Mouse (Mus musculus) limb, embryonic 14.5 days (tissue): Measurements from ENCODE around the gene I830077J02Rik. TPM values are rescaled to one million over a fixed set of nuclear protein-coding genes. Genes with fewer than 3 reads are reported as not detected.
"Not testable (repeated sequence)": the region's sequence is repeated elsewhere in the genome, so short reads cannot be mapped to it uniquely, and the experiment has no call there.

ENCODE experiments used
- ATAC-seq: fragments of 200-750 bp; cut with Nextera tagmentation; 2 replicates; pipeline ENCODE4 v1.8.0; 2017; ENCODE audit warnings: low read depth, moderate number of reproducible peaks, moderate TSS enrichment; ENCODE audit not compliant: low FRiP score
- DNase-seq: peaks from one replicate; pipeline ENCODE4 v3.0.0-alpha.2; 2015; ENCODE audit warnings: low spot score
- H3K27ac ChIP-seq: fragments of 300-500 bp; sonication (generic); replicated peaks from 2 replicates; pipeline ENCODE4 v1.5.1; 2014; ENCODE audit warnings: low read depth, mild to moderate bottlenecking, low read length, moderate library complexity, mixed read lengths
- H3K27me3 ChIP-seq: fragments of 300-500 bp; sonication (generic); 2 replicates; pipeline ENCODE4 v1.6.1; 2014; ENCODE audit warnings: low read length, mixed read lengths; ENCODE audit not compliant: control insufficient read depth, insufficient read depth
- H3K36me3 ChIP-seq: fragments of 300-500 bp; sonication (generic); 2 replicates; pipeline ENCODE4 v1.6.1; 2014; ENCODE audit warnings: mild to moderate bottlenecking, low read length, moderate library complexity, mixed read lengths; ENCODE audit not compliant: control insufficient read depth, insufficient read depth
- H3K4me1 ChIP-seq: fragments of 300-500 bp; sonication (generic); 2 replicates; pipeline ENCODE4 v1.6.1; 2014; ENCODE audit warnings: antibody characterized with exemption, low read length, mixed read lengths; ENCODE audit not compliant: control insufficient read depth, insufficient read depth
- H3K4me2 ChIP-seq: fragments of 300-500 bp; sonication (generic); replicated peaks from 2 replicates; pipeline ENCODE4 v1.6.1; 2014; ENCODE audit warnings: low read depth, mild to moderate bottlenecking, low read length, moderate library complexity; ENCODE audit not compliant: severe bottlenecking
- H3K4me3 ChIP-seq: fragments of 300-500 bp; sonication (generic); replicated peaks from 2 replicates; pipeline ENCODE4 v1.5.1; 2014; ENCODE audit warnings: low read length
- H3K9ac ChIP-seq: fragments of 300-500 bp; sonication (generic); 2 replicates; pipeline ENCODE4 v1.6.1; 2014; ENCODE audit warnings: mild to moderate bottlenecking, low read depth, low read length, moderate library complexity; ENCODE audit not compliant: severe bottlenecking
- H3K9me3 ChIP-seq: fragments of 300-500 bp; sonication (generic); 2 replicates; pipeline ENCODE4 v1.6.1; 2016; ENCODE audit warnings: low read length; ENCODE audit not compliant: control insufficient read depth
- POLR2A ChIP-seq: fragments of 200-500 bp; IDR thresholded peaks from 2 replicates; pipeline ENCODE4 v1.8.0; 2012; ENCODE audit warnings: inconsistent platforms, mild to moderate bottlenecking, moderate library complexity, borderline replicate concordance; ENCODE audit not compliant: insufficient read depth, insufficient read length; ENCODE audit errors: extremely low read depth
- WGBS: fragments of 180-500 bp; shearing (Covaris S2); extraction: QIAGEN DNeasy Blood & Tissue Kit; methylation state at CpG from one replicate; pipeline ENCODE4 v1.1.7; 2014; 5-methylcytosine and 5-hydroxymethylcytosine counted together
- polyA plus RNA-seq, 2 experiments: library from polyadenylated mRNA; depleted of rRNA in 1 of 2; stranded (reverse) in 1 of 2; unstranded in 1 of 2; fragments of >200 nt; fragmentation: Nextera tagmentation in 1 of 2; extraction: Ambion mirVana in 1 of 2; gene quantifications; 2 replicates each; pipeline versions ENCODE4 v1.2.1 to v1.2.3; 2012 to 2014

I830077J02Rik gene
- polyA plus RNA-seq, 2 experiments, result 0.66 to 0.69 TPM

DNA sequence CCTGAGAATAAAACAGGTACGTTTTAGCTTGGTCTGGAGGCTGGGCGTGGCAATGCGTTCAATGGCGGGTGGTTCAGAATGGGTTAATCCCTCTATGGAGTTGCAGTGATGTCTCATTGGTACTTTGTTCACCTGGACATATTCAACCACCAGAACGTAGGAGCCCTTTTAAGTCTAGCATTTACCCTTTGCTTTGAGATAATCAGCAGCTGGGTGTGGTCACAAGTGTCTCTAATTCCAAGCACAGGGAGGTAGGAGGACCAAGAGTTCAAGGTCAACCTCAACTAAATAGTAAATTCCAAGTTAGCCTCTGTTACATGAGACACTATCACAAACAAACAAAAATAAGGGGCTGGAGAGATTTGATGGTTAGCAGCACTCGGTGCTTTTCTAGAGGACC, 3.7 kb downstream of the I830077J02Rik start:
- Histone ChIP-seq H3K27ac (no peak overlapping the region), H3K4me2 (no peak overlapping the region), H3K9ac (no peak overlapping the region), H3K27me3 (no peaks in the 10 kb centered on the region), H3K4me1 (no peaks in the 10 kb centered on the region), H3K36me3 (no peaks in the 10 kb centered on the region), H3K9me3 (no peaks in the 10 kb centered on the region), H3K4me3 (no peak overlapping the region)
- WGBS, result 84% methylated on average over 6 of the region's 6 CpGs
- DNase-seq (no peak), ATAC-seq (no peak)
- no peak for TF ChIP-seq POLR2A

DNA sequence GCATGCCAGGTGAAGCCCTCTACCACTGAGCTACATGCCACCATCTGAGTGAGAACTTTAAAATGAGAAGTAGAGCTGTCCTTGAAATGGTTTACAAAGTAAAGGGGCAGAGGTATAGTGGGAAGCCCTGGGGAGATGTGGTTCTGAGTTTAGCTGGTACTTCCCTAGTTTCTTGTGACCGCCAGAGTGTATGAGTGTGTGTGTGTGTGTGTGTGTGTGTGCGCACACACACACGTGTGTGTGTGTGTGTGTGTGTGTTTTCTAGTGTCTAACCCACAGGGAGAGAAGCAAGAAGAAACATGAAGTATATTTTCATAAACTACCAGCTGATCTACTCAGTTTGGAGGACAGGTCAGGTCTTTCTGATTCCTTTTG, 4.3 kb downstream of the I830077J02Rik start:
- ATAC-seq (no peak), DNase-seq (no peak)
- no peaks in the 10 kb centered on the region for H3K4me1 ChIP-seq
- H3K4me3 ChIP-seq, result no peak overlapping the region
- WGBS, result 68% methylated on average over 3 of the region's 3 CpGs
- no peak for TF ChIP-seq POLR2A
- H3K4me2 ChIP-seq, result no peak overlapping the region
- H3K27me3 ChIP-seq, result no peaks in the 10 kb centered on the region
- H3K36me3 ChIP-seq, result no peaks in the 10 kb centered on the region
- no peaks in the 10 kb centered on the region for H3K9me3 ChIP-seq
- H3K9ac ChIP-seq, result no peak overlapping the region
- H3K27ac ChIP-seq, result no peak overlapping the region

GRCm38 (mm10) chr3:105927561-105928194, 4.8 kb downstream of the I830077J02Rik start:
- no peaks in the 10 kb centered on the region for H3K4me1 ChIP-seq
- 79% methylated on average over 7 of the region's 7 CpGs for WGBS
- no peak for TF ChIP-seq POLR2A
- H3K27me3 ChIP-seq, result no peaks in the 10 kb centered on the region
- no peaks in the 10 kb centered on the region for H3K9me3 ChIP-seq
- no peaks in the 10 kb centered on the region for H3K36me3 ChIP-seq
- H3K4me3 ChIP-seq, result no peak overlapping the region
- H3K9ac ChIP-seq, result no peak overlapping the region
- no peak overlapping the region for H3K4me2 ChIP-seq
- no peak overlapping the region for H3K27ac ChIP-seq
- no peak for ATAC-seq
- no peak for DNase-seq

DNA sequence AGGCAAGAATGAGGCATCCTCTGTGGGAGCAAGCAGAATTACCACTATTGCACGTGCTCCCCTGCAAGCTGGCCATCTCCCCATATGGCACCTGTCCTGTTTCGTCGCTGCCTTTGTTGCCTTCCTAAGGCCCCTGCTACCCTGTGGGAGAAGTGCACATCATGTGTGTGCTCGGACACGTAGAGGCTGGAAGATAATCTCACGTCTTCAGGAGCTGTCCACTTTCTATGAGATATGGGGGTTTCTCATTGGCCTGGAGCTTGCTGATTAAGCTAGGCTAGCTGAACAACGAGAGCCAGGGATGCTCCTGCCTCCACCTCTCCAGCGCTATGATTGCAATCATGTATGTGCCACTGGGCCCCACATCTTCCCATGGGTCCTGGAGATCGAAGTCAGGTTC, 7.8 kb downstream of the I830077J02Rik start:
- H3K4me1 ChIP-seq, result no peaks in the 10 kb centered on the region
- WGBS, result 87% methylated on average over 9 of the region's 9 CpGs
- ATAC-seq (no peak), DNase-seq (no peak)
- no peak overlapping the region for H3K4me3 ChIP-seq
- H3K4me2 ChIP-seq, result no peak overlapping the region
- H3K9ac ChIP-seq, result no peak overlapping the region
- H3K27ac ChIP-seq, result no peak overlapping the region
- no peaks in the 10 kb centered on the region for H3K27me3 ChIP-seq
- TF ChIP-seq POLR2A, result no peak
- no peaks in the 10 kb centered on the region for H3K9me3 ChIP-seq
- no peaks in the 10 kb centered on the region for H3K36me3 ChIP-seq

DNA sequence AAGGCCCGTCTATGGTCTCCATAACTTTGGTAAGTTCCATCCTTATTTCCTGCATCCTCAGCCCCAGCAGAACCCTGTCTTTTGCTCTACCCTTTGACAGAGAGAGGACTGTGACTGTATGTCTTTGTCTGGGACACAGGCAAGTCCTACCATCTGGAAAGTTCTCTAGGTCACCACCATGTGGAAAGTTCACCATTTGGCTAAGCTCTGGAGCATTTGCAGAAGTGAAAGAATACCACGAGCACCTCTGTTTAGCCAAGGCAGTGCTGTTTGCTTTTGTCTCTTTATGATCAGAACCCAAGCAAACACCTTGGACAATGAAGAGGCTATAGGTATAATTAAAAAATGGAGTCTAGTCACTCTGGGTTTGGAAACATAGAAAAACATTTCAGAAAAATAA, 10.5 kb downstream of the I830077J02Rik start:
- WGBS, result 88% methylated on average over 2 of the region's 2 CpGs
- no peaks in the 10 kb centered on the region for H3K27me3 ChIP-seq
- ATAC-seq (no peak), DNase-seq (no peak)
- no peaks in the 10 kb centered on the region for H3K9me3 ChIP-seq
- H3K4me2 ChIP-seq, result no peak overlapping the region
- H3K4me1 ChIP-seq, result 0 out of 2 replicates have a peak, but pooled peaks cover 3% of the 10 kb centered on the region
- no peak overlapping the region for H3K4me3 ChIP-seq
- H3K27ac ChIP-seq, result no peak overlapping the region
- H3K36me3 ChIP-seq, result no peaks in the 10 kb centered on the region
- TF ChIP-seq POLR2A, result no peak
- no peak overlapping the region for H3K9ac ChIP-seq

- not testable (repeated sequence) for H3K9ac ChIP-seq, H3K27me3 ChIP-seq, H3K9me3 ChIP-seq, H3K36me3 ChIP-seq, H3K27ac ChIP-seq, DNase-seq, ATAC-seq, H3K4me3 ChIP-seq, H3K4me1 ChIP-seq, H3K4me2 ChIP-seq
Measured at GRCm38 (mm10) chr3:105920743-105921142, 11.7 kb downstream of the I830077J02Rik start.
